Mouse (Mus musculus): ENCODE measurements around the gene Psmc3.
A peak's percentile ranks its signal among the peaks of the same experiment; 100 is the strongest.

Gene Psmc3

GRCm38 (mm10) chr2:91053181-91053933, 452 bp upstream of the Psmc3 start:
- DNase-seq (ENCODE audit: low read depth, low spot score) = no peak

- no peak for DNase-seq (ENCODE audit: low read depth, low spot score)
Observed at GRCm38 (mm10) chr2:91058435-91058834, 4.6 kb downstream of the Psmc3 start.

GRCm38 (mm10) chr2:91059376-91059775, 5.6 kb downstream of the Psmc3 start:
- no peak for DNase-seq (ENCODE audit: low read depth, low spot score)

- no peak for DNase-seq (ENCODE audit: low read depth, low spot score)
Observed at GRCm38 (mm10) chr2:91060544-91061355, 6.9 kb downstream of the Psmc3 start.

- no peak for DNase-seq (ENCODE audit: low read depth, low spot score)
Observed at GRCm38 (mm10) chr2:91061849-91062481, 8.2 kb downstream of the Psmc3 start.

- no peak for DNase-seq (ENCODE audit: low read depth, low spot score)
Observed at GRCm38 (mm10) chr2:91062779-91063606, 9.2 kb downstream of the Psmc3 start.

- DNase-seq (ENCODE audit: low read depth, low spot score) = no peak
Observed at GRCm38 (mm10) chr2:91064211-91064610, 10.4 kb downstream of the Psmc3 start.

- no peak for DNase-seq (ENCODE audit: low read depth, low spot score)
Observed at GRCm38 (mm10) chr2:91065544-91065943, 11.7 kb downstream of the Psmc3 start.

GRCm38 (mm10) chr2:91066455-91066854, 12.6 kb downstream of the Psmc3 start:
- DNase-seq (ENCODE audit: low read depth, low spot score) = no peak

- DNase-seq (ENCODE audit: low read depth, low spot score) = no peak
Observed at GRCm38 (mm10) chr2:91068162-91068871, 14.5 kb downstream of the Psmc3 start.

- no peak for DNase-seq (ENCODE audit: low read depth, low spot score)
Observed at GRCm38 (mm10) chr2:91068872-91069165, 15.0 kb downstream of the Psmc3 start.

GRCm38 (mm10) chr2:91069306-91070000, 15.6 kb downstream of the Psmc3 start:
- no peak for DNase-seq (ENCODE audit: low read depth, low spot score)

- DNase-seq (ENCODE audit: low read depth, low spot score) = peak; percentile 94
Observed at GRCm38 (mm10) chr2:91070076-91070800, 16.4 kb downstream of the Psmc3 start, which contains the start of gene Slc39a13. Slc39a13 (minus strand) TSS chr2:91070417.

GRCm38 (mm10) chr2:91071059-91071458, 17.2 kb downstream of the Psmc3 start:
- DNase-seq (ENCODE audit: low read depth, low spot score) = no peak

- DNase-seq (ENCODE audit: low read depth, low spot score) = no peak
Observed at GRCm38 (mm10) chr2:91072092-91072491, 18.3 kb downstream of the Psmc3 start.

- no peak for DNase-seq (ENCODE audit: low read depth, low spot score)
Observed at GRCm38 (mm10) chr2:91077957-91078313, 24.1 kb downstream of the Psmc3 start.

GRCm38 (mm10) chr2:91078314-91079025, 24.7 kb downstream of the Psmc3 start:
- DNase-seq (ENCODE audit: low read depth, low spot score) = no peak

- no peak for DNase-seq (ENCODE audit: low read depth, low spot score)
Observed at GRCm38 (mm10) chr2:91079026-91079384, 25.2 kb downstream of the Psmc3 start.

Data from forelimb bud, embryonic 11.5 days (tissue).